8 mouse cellular contexts compared by ENCODE assay signal in the genomic region with DNA sequence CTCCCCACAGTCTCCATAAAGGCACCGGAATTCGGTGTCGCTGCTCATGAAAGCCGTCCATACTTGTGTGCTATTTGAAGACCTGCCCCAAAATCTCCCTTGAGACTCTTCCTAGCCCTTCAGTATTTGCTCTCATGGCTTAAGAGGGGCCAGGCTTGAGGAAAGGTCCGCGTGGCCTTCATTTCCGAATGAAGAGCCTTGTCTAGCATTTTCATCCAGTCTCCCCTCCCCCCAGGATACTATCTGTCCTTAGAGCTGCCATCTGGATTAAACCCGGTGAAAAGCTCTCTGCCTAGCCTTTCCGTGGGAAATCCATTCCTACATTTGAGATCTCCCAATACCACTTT. TPM values are rescaled to one million over a fixed set of nuclear protein-coding genes. Genes with fewer than 3 reads are reported as not detected.
DNase-seq lines count a peak whose midpoint lies in the region; ATAC-seq lines count a peak whose summit lies in the region.

No protein-coding gene starts in this region.

- H3K4me3 ChIP-seq in forebrain, embryonic 14.5 days (ENCODE audit: low read depth, low read length) = peak overlapping the region; percentile 58
- peak overlapping the region; percentile 59 for H3K4me3 ChIP-seq in limb, embryonic 11.5 days (ENCODE audit: low read depth, low read length)
- H3K4me3 ChIP-seq in neural tube, embryonic 11.5 days (ENCODE audit: low read depth, low read length) = peak overlapping the region; percentile 57

- no peaks in the 10 kb centered on the region for H3K9me3 ChIP-seq in forebrain, embryonic 14.5 days (replicated peaks; ENCODE audit: control insufficient read depth, low read length)
- H3K9me3 ChIP-seq in limb, embryonic 11.5 days (ENCODE audit: control insufficient read depth, low read length) = no peaks in the 10 kb centered on the region; the same call in 1 of the 2 replicates
- no peaks in the 10 kb centered on the region for H3K9me3 ChIP-seq in neural tube, embryonic 11.5 days (ENCODE audit: control insufficient read depth, low read length)

- H3K4me1 ChIP-seq in forebrain, embryonic 14.5 days (ENCODE audit: control insufficient read depth, insufficient read depth, low read length) = 0 out of 2 replicates have a peak, but pooled peaks cover 5% of the 10 kb centered on the region
- no peaks in the 10 kb centered on the region for H3K4me1 ChIP-seq in limb, embryonic 11.5 days (ENCODE audit: control insufficient read depth, insufficient read depth, low read length)
- H3K4me1 ChIP-seq in neural tube, embryonic 11.5 days (ENCODE audit: control insufficient read depth, insufficient read depth, low read length) = peaks cover 3% of the 10 kb centered on the region; the same call in 1 of the 2 replicates

- H3K4me2 ChIP-seq in forebrain, embryonic 14.5 days (ENCODE audit: low read length) = peak overlapping the region; percentile 59
- H3K4me2 ChIP-seq in limb, embryonic 11.5 days (ENCODE audit: low read depth, severe bottlenecking) = peak overlapping the region; percentile 50
- peak overlapping the region; percentile 46 for H3K4me2 ChIP-seq in neural tube, embryonic 11.5 days (ENCODE audit: low read depth)

- 31% methylated on average over 9 of the region's 9 CpGs for WGBS in forebrain, embryonic 14.5 days
- 15% methylated on average over 9 of the region's 9 CpGs for WGBS in limb, embryonic 11.5 days
- 18% methylated on average over 9 of the region's 9 CpGs for WGBS in neural tube, embryonic 11.5 days

- no peak for ATAC-seq in forebrain, embryonic 14.5 days
- no peak for ATAC-seq in limb, embryonic 11.5 days (ENCODE audit: insufficient number of reproducible peaks, low FRiP score, low TSS enrichment, low read depth)
- ATAC-seq in neural tube, embryonic 11.5 days (ENCODE audit: insufficient read depth, low FRiP score, low TSS enrichment) = no peak

- peak overlapping the region; percentile 79 for H3K9ac ChIP-seq in forebrain, embryonic 14.5 days (ENCODE audit: low read length)
- peak overlapping the region; percentile 70 for H3K9ac ChIP-seq in limb, embryonic 11.5 days (ENCODE audit: low read length)
- peak overlapping the region; percentile 79 for H3K9ac ChIP-seq in neural tube, embryonic 11.5 days (ENCODE audit: low read length)

- peaks cover 11% of the 10 kb centered on the region; the same call in 1 of the 2 replicates for H3K36me3 ChIP-seq in forebrain, embryonic 14.5 days (ENCODE audit: control insufficient read depth, insufficient read depth, low read length)
- peaks cover 2% of the 10 kb centered on the region; the same call in 1 of the 2 replicates for H3K36me3 ChIP-seq in limb, embryonic 11.5 days (ENCODE audit: control insufficient read depth, insufficient read depth, low read length)
- no peaks in the 10 kb centered on the region; the same call in 1 of the 2 replicates for H3K36me3 ChIP-seq in neural tube, embryonic 11.5 days (ENCODE audit: control insufficient read depth, insufficient read depth, low read length)

- peak; percentile 13 for DNase-seq in layer of hippocampus, adult 11-12 months (ENCODE audit: low spot score)
- DNase-seq in layer of hippocampus, postnatal 10 days (ENCODE audit: low spot score in 2 of 2) = no peak
- DNase-seq in adipocyte (ENCODE audit: low spot score) = peak; percentile 29
- peak; percentile 28 for DNase-seq in forebrain, embryonic 14.5 days (ENCODE audit: low spot score)
- no peak for DNase-seq in limb, embryonic 11.5 days (ENCODE audit: low spot score)
- no peak for DNase-seq in neural tube, embryonic 11.5 days (ENCODE audit: low spot score)
- DNase-seq in adrenal gland, postnatal 14 days = no peak
- DNase-seq in spleen, postnatal 14 days (ENCODE audit: low spot score in 2 of 2) = no peak

- peak overlapping the region; percentile 85; the same call in 1 of the 2 replicates for H3K27ac ChIP-seq in forebrain, embryonic 14.5 days (ENCODE audit: low read depth, low read length)
- H3K27ac ChIP-seq in limb, embryonic 11.5 days (replicated peaks; ENCODE audit: low read depth, low read length) = no peak overlapping the region; the same call in 1 of the 2 replicates
- H3K27ac ChIP-seq in neural tube, embryonic 11.5 days (ENCODE audit: low read depth, low read length) = peak overlapping the region; percentile 60; the same call in 1 of the 2 replicates

- H3K27me3 ChIP-seq in forebrain, embryonic 14.5 days (replicated peaks; ENCODE audit: control insufficient read depth, insufficient read depth, low read length) = no peaks in the 10 kb centered on the region
- H3K27me3 ChIP-seq in limb, embryonic 11.5 days (ENCODE audit: control insufficient read depth, insufficient read depth, low read length) = no peaks in the 10 kb centered on the region
- no peaks in the 10 kb centered on the region for H3K27me3 ChIP-seq in neural tube, embryonic 11.5 days (ENCODE audit: control insufficient read depth, insufficient read depth, low read length)

RNA-seq across cellular contexts. Expression of gene Uba1, which starts 5.3 kb away (rescaled TPM):
- 100 to 1,000 TPM; 394 to 409 TPM for total RNA-seq in layer of hippocampus, postnatal 10 days (2021)
- 287 and 341 TPM in 2 replicates for polyA plus RNA-seq in forebrain, embryonic 14.5 days (2014; fragmentation: Nextera tagmentation; extraction: Ambion mirVana)
- polyA plus RNA-seq in limb, embryonic 11.5 days (2014; fragmentation: Nextera tagmentation; extraction: Ambion mirVana) = 206 and 218 TPM in 2 replicates
- polyA plus RNA-seq in neural tube, embryonic 11.5 days (2014; fragmentation: Nextera tagmentation; extraction: Ambion mirVana) = 324 and 355 TPM in 2 replicates
- 320 and 338 TPM in 2 replicates for total RNA-seq in adrenal gland, postnatal 14 days (2021)

RNA-seq across cellular contexts. Expression of gene Cdk16, which starts 24.3 kb away (rescaled TPM):
- 100 to 1,000 TPM; 262 TPM for total RNA-seq in layer of hippocampus, postnatal 10 days (2021)
- 87.2 and 90.7 TPM in 2 replicates for polyA plus RNA-seq in forebrain, embryonic 14.5 days (2014; fragmentation: Nextera tagmentation; extraction: Ambion mirVana)
- 97.3 and 106 TPM in 2 replicates for polyA plus RNA-seq in limb, embryonic 11.5 days (2014; fragmentation: Nextera tagmentation; extraction: Ambion mirVana)
- 123 and 126 TPM in 2 replicates for polyA plus RNA-seq in neural tube, embryonic 11.5 days (2014; fragmentation: Nextera tagmentation; extraction: Ambion mirVana)
- total RNA-seq in adrenal gland, postnatal 14 days (2021) = 164 and 183 TPM in 2 replicates

RNA-seq across cellular contexts. Expression of gene Usp11, which starts 40.3 kb away (rescaled TPM):
- 10 to 100 TPM; 77.2 to 80.3 TPM for total RNA-seq in layer of hippocampus, postnatal 10 days (2021)
- 67.8 and 73.4 TPM in 2 replicates for polyA plus RNA-seq in forebrain, embryonic 14.5 days (2014; fragmentation: Nextera tagmentation; extraction: Ambion mirVana)
- polyA plus RNA-seq in limb, embryonic 11.5 days (2014; fragmentation: Nextera tagmentation; extraction: Ambion mirVana) = 49.6 and 51.0 TPM in 2 replicates
- 85.9 and 95.5 TPM in 2 replicates for polyA plus RNA-seq in neural tube, embryonic 11.5 days (2014; fragmentation: Nextera tagmentation; extraction: Ambion mirVana)
- 23.2 and 24.3 TPM in 2 replicates for total RNA-seq in adrenal gland, postnatal 14 days (2021)

RNA-seq across cellular contexts. Expression of gene Ndufb11, which starts 46.0 kb away (rescaled TPM):
- 100 to 1,000 TPM; 160 to 168 TPM for total RNA-seq in layer of hippocampus, postnatal 10 days (2021)
- 219 and 257 TPM in 2 replicates for polyA plus RNA-seq in forebrain, embryonic 14.5 days (2014; fragmentation: Nextera tagmentation; extraction: Ambion mirVana)
- polyA plus RNA-seq in limb, embryonic 11.5 days (2014; fragmentation: Nextera tagmentation; extraction: Ambion mirVana) = 189 and 200 TPM in 2 replicates
- 188 and 191 TPM in 2 replicates for polyA plus RNA-seq in neural tube, embryonic 11.5 days (2014; fragmentation: Nextera tagmentation; extraction: Ambion mirVana)
- 465 and 484 TPM in 2 replicates for total RNA-seq in adrenal gland, postnatal 14 days (2021)

RNA-seq across cellular contexts. Expression of gene Rbm10, which starts 46.1 kb away (rescaled TPM):
- 10 to 100 TPM; 30.0 to 33.9 TPM for total RNA-seq in layer of hippocampus, postnatal 10 days (2021)
- polyA plus RNA-seq in forebrain, embryonic 14.5 days (2014; fragmentation: Nextera tagmentation; extraction: Ambion mirVana) = 56.6 and 58.8 TPM in 2 replicates
- 80.1 and 82.6 TPM in 2 replicates for polyA plus RNA-seq in limb, embryonic 11.5 days (2014; fragmentation: Nextera tagmentation; extraction: Ambion mirVana)
- polyA plus RNA-seq in neural tube, embryonic 11.5 days (2014; fragmentation: Nextera tagmentation; extraction: Ambion mirVana) = 75.9 and 76.0 TPM in 2 replicates
- total RNA-seq in adrenal gland, postnatal 14 days (2021) = 36.8 and 37.9 TPM in 2 replicates

Comparison
In these comparisons a context has a peak if more than half of its experiments do, and no peak if none do; other contexts are left out.
1. DNase-seq: peak in layer of hippocampus, adult 11-12 months (single experiment), adipocyte (single experiment) and forebrain, embryonic 14.5 days (single experiment); none in layer of hippocampus, postnatal 10 days (0 of 2), limb, embryonic 11.5 days (single experiment), neural tube, embryonic 11.5 days (single experiment), adrenal gland, postnatal 14 days (single experiment) and spleen, postnatal 14 days (0 of 2).
2. Peak in every context shown above with its lines, with median percentiles within 50 percentile points of each other: H3K4me2 ChIP-seq, H3K4me3 ChIP-seq and H3K9ac ChIP-seq.